Mouse (Mus musculus): Measurements from ENCODE around the gene Slc2a13. TPM values are rescaled to one million over a fixed set of nuclear protein-coding genes. Genes with fewer than 3 reads are reported as not detected.

The Slc2a13 gene
- polyA plus RNA-seq, 1 experiment from 2014 or later: 3.3 TPM

GRCm38 (mm10) chr15:91252956-91253355 is 320.1 kb downstream of the Slc2a13 start:
- H3K4me3 ChIP-seq (ENCODE audit: low read length): no peak overlapping the region
- no peak overlapping the region for H3K27ac ChIP-seq (ENCODE audit: low read depth, low read length)
- WGBS: 61% methylated on average over 8 of the region's 8 CpGs
- no peaks in the 10 kb centered on the region for H3K4me1 ChIP-seq (ENCODE audit: control insufficient read depth, insufficient read depth, low read length)
- no peak overlapping the region for H3K4me2 ChIP-seq (replicated peaks; ENCODE audit: low read depth, low read length)
- H3K9me3 ChIP-seq (ENCODE audit: control insufficient read depth, low read length): no peaks in the 10 kb centered on the region
- H3K36me3 ChIP-seq (ENCODE audit: control insufficient read depth, insufficient read depth, low read length): no peaks in the 10 kb centered on the region
- H3K9ac ChIP-seq (ENCODE audit: low read depth, low read length): no peak overlapping the region
- no peaks in the 10 kb centered on the region for H3K27me3 ChIP-seq (ENCODE audit: control insufficient read depth, insufficient read depth, low read length)
- no peak for ATAC-seq (ENCODE audit: low FRiP score, low TSS enrichment)

GRCm38 (mm10) chr15:91251544-91252408 is 321.3 kb downstream of the Slc2a13 start:
- ATAC-seq (ENCODE audit: low FRiP score, low TSS enrichment): no peak
- H3K9ac ChIP-seq (ENCODE audit: low read depth, low read length): no peak overlapping the region
- no peaks in the 10 kb centered on the region for H3K9me3 ChIP-seq (ENCODE audit: control insufficient read depth, low read length)
- H3K27ac ChIP-seq (ENCODE audit: low read depth, low read length): no peak overlapping the region
- H3K4me1 ChIP-seq (ENCODE audit: control insufficient read depth, insufficient read depth, low read length): no peaks in the 10 kb centered on the region
- H3K4me2 ChIP-seq (replicated peaks; ENCODE audit: low read depth, low read length): no peak overlapping the region
- 78% methylated on average over 9 of the region's 9 CpGs for WGBS
- no peak overlapping the region for H3K4me3 ChIP-seq (ENCODE audit: low read length)
- H3K27me3 ChIP-seq (ENCODE audit: control insufficient read depth, insufficient read depth, low read length): no peaks in the 10 kb centered on the region
- H3K36me3 ChIP-seq (ENCODE audit: control insufficient read depth, insufficient read depth, low read length): no peaks in the 10 kb centered on the region

- H3K4me1 ChIP-seq (ENCODE audit: control insufficient read depth, insufficient read depth, low read length): no peaks in the 10 kb centered on the region
- no peaks in the 10 kb centered on the region for H3K36me3 ChIP-seq (ENCODE audit: control insufficient read depth, insufficient read depth, low read length)
- WGBS: 87% methylated on average over 6 of the region's 6 CpGs
- no peak overlapping the region for H3K4me2 ChIP-seq (replicated peaks; ENCODE audit: low read depth, low read length)
- no peaks in the 10 kb centered on the region for H3K27me3 ChIP-seq (ENCODE audit: control insufficient read depth, insufficient read depth, low read length)
- ATAC-seq (ENCODE audit: low FRiP score, low TSS enrichment): no peak
- H3K9ac ChIP-seq (ENCODE audit: low read depth, low read length): no peak overlapping the region
- H3K4me3 ChIP-seq (ENCODE audit: low read length): no peak overlapping the region
- H3K27ac ChIP-seq (ENCODE audit: low read depth, low read length): no peak overlapping the region
- no peaks in the 10 kb centered on the region for H3K9me3 ChIP-seq (ENCODE audit: control insufficient read depth, low read length)
Measured at GRCm38 (mm10) chr15:91250815-91251214, 322.2 kb downstream of the Slc2a13 start.

GRCm38 (mm10) chr15:91240683-91241335 is 332.3 kb downstream of the Slc2a13 start:
- H3K9me3 ChIP-seq (ENCODE audit: control insufficient read depth, low read length): no peaks in the 10 kb centered on the region
- H3K4me2 ChIP-seq (replicated peaks; ENCODE audit: low read depth, low read length): no peak overlapping the region
- H3K4me1 ChIP-seq (ENCODE audit: control insufficient read depth, insufficient read depth, low read length): no peaks in the 10 kb centered on the region
- 82% methylated on average over 3 of the region's 3 CpGs for WGBS
- no peaks in the 10 kb centered on the region for H3K36me3 ChIP-seq (ENCODE audit: control insufficient read depth, insufficient read depth, low read length)
- ATAC-seq (ENCODE audit: low FRiP score, low TSS enrichment): no peak
- H3K27ac ChIP-seq (ENCODE audit: low read depth, low read length): no peak overlapping the region
- H3K27me3 ChIP-seq (ENCODE audit: control insufficient read depth, insufficient read depth, low read length): no peaks in the 10 kb centered on the region
- no peak overlapping the region for H3K9ac ChIP-seq (ENCODE audit: low read depth, low read length)
- no peak overlapping the region for H3K4me3 ChIP-seq (ENCODE audit: low read length)

GRCm38 (mm10) chr15:91237294-91237693 is 335.8 kb downstream of the Slc2a13 start:
- no peaks in the 10 kb centered on the region for H3K27me3 ChIP-seq (ENCODE audit: control insufficient read depth, insufficient read depth, low read length)
- H3K4me3 ChIP-seq (ENCODE audit: low read length): no peak overlapping the region
- no peak for ATAC-seq (ENCODE audit: low FRiP score, low TSS enrichment)
- H3K36me3 ChIP-seq (ENCODE audit: control insufficient read depth, insufficient read depth, low read length): no peaks in the 10 kb centered on the region
- WGBS: 91% methylated on average over 5 of the region's 5 CpGs
- no peaks in the 10 kb centered on the region for H3K4me1 ChIP-seq (ENCODE audit: control insufficient read depth, insufficient read depth, low read length)
- H3K27ac ChIP-seq (ENCODE audit: low read depth, low read length): no peak overlapping the region
- no peak overlapping the region for H3K9ac ChIP-seq (ENCODE audit: low read depth, low read length)
- no peaks in the 10 kb centered on the region for H3K9me3 ChIP-seq (ENCODE audit: control insufficient read depth, low read length)
- H3K4me2 ChIP-seq (replicated peaks; ENCODE audit: low read depth, low read length): no peak overlapping the region

Other genes with a start within 250 kb of the Slc2a13 start
- gene Lrrk2, start 99.9 kb upstream of the Slc2a13 start, polyA plus RNA-seq (2014; fragmentation: Nextera tagmentation; extraction: Ambion mirVana): 5.1 and 7.0 TPM in 2 replicates